Mouse (Mus musculus): ENCODE results near the gene March9. TPM values are rescaled to one million over a fixed set of nuclear protein-coding genes. Genes with fewer than 3 reads are reported as not detected.
A peak's percentile ranks its signal among the peaks of the same experiment; 100 is the strongest.

March9 gene
- polyA plus RNA-seq, 1 experiment from 2014 or later, result 0.38 TPM

DNA sequence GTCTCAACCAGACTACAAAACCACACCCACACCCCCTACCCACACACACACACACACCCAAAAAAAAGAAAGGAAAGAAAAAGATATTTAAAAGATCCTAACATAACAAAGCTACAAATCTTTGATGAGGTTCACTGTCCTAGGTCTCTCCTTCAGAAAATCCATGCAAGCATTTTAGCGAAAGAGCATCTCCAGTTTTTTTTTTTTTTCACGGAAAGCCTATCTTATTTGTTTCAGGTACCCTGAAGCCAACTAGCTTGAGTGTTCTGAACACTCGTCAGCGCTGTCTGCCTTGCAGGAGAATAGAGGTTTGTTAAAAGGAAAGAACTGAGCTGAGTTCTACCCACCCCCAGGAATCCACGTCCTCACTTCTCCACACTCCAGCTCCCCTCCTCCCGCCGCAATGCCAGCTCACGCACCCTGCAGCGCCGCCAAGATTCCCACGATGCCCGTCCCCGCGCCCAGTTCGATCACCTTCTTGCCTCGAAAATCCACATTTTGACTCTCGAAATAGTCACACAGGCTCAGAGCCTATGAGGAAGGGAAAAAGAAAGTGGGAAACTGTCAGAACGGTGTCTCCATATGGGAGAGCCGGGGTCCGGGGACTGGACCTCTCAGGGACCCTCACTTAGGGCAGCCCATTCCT is 19.3 kb downstream of the March9 start:
- H3K9me3 ChIP-seq (ENCODE audit: control insufficient read depth, low read length), result no peaks in the 10 kb centered on the region
- H3K36me3 ChIP-seq (ENCODE audit: control insufficient read depth, insufficient read depth, low read length), result no peaks in the 10 kb centered on the region
- H3K27me3 ChIP-seq (replicated peaks; ENCODE audit: control insufficient read depth, insufficient read depth, low read length), result peaks cover 12% of the 10 kb centered on the region
- ATAC-seq (replicated peaks; ENCODE audit: low FRiP score), result 0 out of 2 replicates have a peak, but pooled peaks have one; percentile 4
- DNase-seq (ENCODE audit: low spot score), result no peak
- peak overlapping the region; percentile 78 for H3K9ac ChIP-seq (ENCODE audit: low read depth, low read length)
- 2% methylated on average over 20 of the region's 20 CpGs for WGBS
- peaks cover 7% of the 10 kb centered on the region for H3K4me1 ChIP-seq (replicated peaks; ENCODE audit: control insufficient read depth, insufficient read depth, low read length)
- H3K4me3 ChIP-seq (ENCODE audit: low read depth, low read length), result peak overlapping the region; percentile 86
- no peak overlapping the region for H3K27ac ChIP-seq (ENCODE audit: low read depth, low read length)
- H3K4me2 ChIP-seq, result peak overlapping the region; percentile 100

DNA sequence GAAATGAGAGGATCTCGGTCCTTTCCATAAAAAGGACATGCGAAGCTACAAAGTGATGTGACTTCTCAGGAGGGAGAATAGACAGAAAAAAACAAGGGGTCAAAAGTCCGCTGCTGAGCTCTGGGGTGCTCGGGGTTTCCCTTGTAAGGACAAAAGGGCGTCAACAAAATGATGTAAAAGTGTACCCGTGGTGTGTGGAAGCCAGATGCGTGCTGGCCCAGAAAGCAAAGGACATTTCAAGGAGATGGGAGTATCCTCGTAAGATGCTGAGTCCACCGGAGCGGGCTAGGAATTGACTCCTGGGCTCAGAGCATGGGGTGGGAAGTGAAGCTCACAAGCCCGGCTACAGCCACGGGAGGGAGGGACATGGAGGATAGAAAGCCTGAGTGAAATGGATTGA is 22.3 kb downstream of the March9 start:
- DNase-seq (ENCODE audit: low spot score) (no peak), ATAC-seq (replicated peaks; ENCODE audit: low FRiP score) (no peak)
- Histone ChIP-seq H3K9ac (ENCODE audit: low read depth, low read length) (no peak overlapping the region), H3K27me3 (replicated peaks; ENCODE audit: control insufficient read depth, insufficient read depth, low read length) (peaks cover 12% of the 10 kb centered on the region), H3K4me1 (replicated peaks; ENCODE audit: control insufficient read depth, insufficient read depth, low read length) (peaks cover 3% of the 10 kb centered on the region), H3K27ac (ENCODE audit: low read depth, low read length) (no peak overlapping the region), H3K4me2 (no peak overlapping the region), H3K4me3 (ENCODE audit: low read depth, low read length) (no peak overlapping the region), H3K36me3 (ENCODE audit: control insufficient read depth, insufficient read depth, low read length) (no peaks in the 10 kb centered on the region), H3K9me3 (ENCODE audit: control insufficient read depth, low read length) (no peaks in the 10 kb centered on the region)
- 74% methylated on average over 12 of the region's 12 CpGs for WGBS

DNA sequence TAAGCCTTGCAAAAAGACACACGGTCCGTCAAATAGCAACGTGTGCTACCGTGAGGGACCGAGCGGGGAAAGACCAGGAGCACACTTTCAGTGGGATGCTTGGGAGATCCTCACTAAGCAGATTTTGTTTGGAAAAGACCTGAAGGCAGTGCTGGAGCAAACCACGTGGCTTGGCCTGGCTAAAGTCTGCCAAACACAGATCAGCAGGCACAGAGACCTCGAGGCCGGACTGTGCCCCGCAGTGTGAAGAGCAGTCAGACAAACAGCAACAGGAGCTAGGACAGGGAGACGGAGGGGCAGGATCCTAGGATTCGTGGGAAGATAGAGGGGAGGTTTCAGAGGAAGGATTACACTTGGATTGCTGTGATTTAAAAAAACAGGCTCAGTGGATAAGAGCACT is 23.7 kb downstream of the March9 start:
- H3K27me3 ChIP-seq (replicated peaks; ENCODE audit: control insufficient read depth, insufficient read depth, low read length), result peaks cover 12% of the 10 kb centered on the region

DNA sequence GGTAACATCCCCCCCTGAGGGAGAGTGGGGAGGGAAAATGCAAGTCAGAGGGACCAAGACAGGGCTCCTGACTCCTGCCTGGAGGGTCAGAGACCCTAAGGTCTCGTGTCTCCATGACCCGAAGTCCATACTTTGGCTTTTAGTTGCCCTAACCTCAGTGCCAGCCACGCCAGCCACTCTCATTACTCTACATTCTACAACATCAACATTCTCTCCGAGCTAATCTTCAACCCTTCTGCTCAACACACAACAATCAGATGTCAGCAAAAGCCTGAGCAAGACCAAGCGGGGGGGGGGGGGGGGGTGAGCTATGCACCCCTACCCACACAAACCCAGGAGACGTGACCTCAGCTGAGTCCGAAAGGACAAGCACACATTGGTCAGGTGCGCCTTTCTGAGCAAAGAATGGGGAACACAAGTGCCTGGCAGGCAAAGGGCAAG is 26.7 kb downstream of the March9 start:
- Histone ChIP-seq H3K9me3 (ENCODE audit: control insufficient read depth, low read length) (no peaks in the 10 kb centered on the region), H3K9ac (ENCODE audit: low read depth, low read length) (no peak overlapping the region), H3K4me1 (replicated peaks; ENCODE audit: control insufficient read depth, insufficient read depth, low read length) (no peaks in the 10 kb centered on the region; the same call in 1 of the 2 replicates), H3K4me3 (ENCODE audit: low read depth, low read length) (no peak overlapping the region), H3K4me2 (no peak overlapping the region), H3K27me3 (replicated peaks; ENCODE audit: control insufficient read depth, insufficient read depth, low read length) (no peaks in the 10 kb centered on the region; the same call in 1 of the 2 replicates), H3K36me3 (ENCODE audit: control insufficient read depth, insufficient read depth, low read length) (peaks cover 3% of the 10 kb centered on the region), H3K27ac (ENCODE audit: low read depth, low read length) (no peak overlapping the region)
- 76% methylated on average over 7 of the region's 8 CpGs for WGBS
- no peak for ATAC-seq (replicated peaks; ENCODE audit: low FRiP score)
- DNase-seq (ENCODE audit: low spot score), result no peak

More for the DNA sequence above, 23.7 kb downstream of the March9 start:
- H3K4me2 ChIP-seq, result no peak overlapping the region
- no peak overlapping the region for H3K4me3 ChIP-seq (ENCODE audit: low read depth, low read length)
- no peaks in the 10 kb centered on the region for H3K9me3 ChIP-seq (ENCODE audit: control insufficient read depth, low read length)
- H3K4me1 ChIP-seq (replicated peaks; ENCODE audit: control insufficient read depth, insufficient read depth, low read length), result no peaks in the 10 kb centered on the region
- ATAC-seq (replicated peaks; ENCODE audit: low FRiP score) (no peak), DNase-seq (ENCODE audit: low spot score) (no peak)
- no peaks in the 10 kb centered on the region for H3K36me3 ChIP-seq (ENCODE audit: control insufficient read depth, insufficient read depth, low read length)
- no peak overlapping the region for H3K27ac ChIP-seq (ENCODE audit: low read depth, low read length)
- 79% methylated on average over 12 of the region's 12 CpGs for WGBS
- H3K9ac ChIP-seq (ENCODE audit: low read depth, low read length), result no peak overlapping the region

- peak within 1 kb of the TSS; percentile 87 for H3K27ac ChIP-seq (ENCODE audit: low read depth, low read length)
- 5% methylated on average over 56 of the region's 56 CpGs for WGBS
- peak within 1 kb of the TSS; percentile 96 for H3K4me3 ChIP-seq (ENCODE audit: low read depth, low read length)
- H3K9ac ChIP-seq (ENCODE audit: low read depth, low read length), result peak within 1 kb of the TSS; percentile 96
- no peaks in the 10 kb centered on the region for H3K27me3 ChIP-seq (replicated peaks; ENCODE audit: control insufficient read depth, insufficient read depth, low read length)
- ATAC-seq (replicated peaks; ENCODE audit: low FRiP score), result peak; percentile 88
- DNase-seq (ENCODE audit: low spot score), result peak; percentile 88
- peaks cover 23% of the 10 kb centered on the region for H3K36me3 ChIP-seq (ENCODE audit: control insufficient read depth, insufficient read depth, low read length)
- H3K4me2 ChIP-seq, result peak within 1 kb of the TSS; percentile 79
- no peaks in the 10 kb centered on the region for H3K9me3 ChIP-seq (ENCODE audit: control insufficient read depth, low read length)
- no peaks in the 10 kb centered on the region; the same call in 1 of the 2 replicates for H3K4me1 ChIP-seq (replicated peaks; ENCODE audit: control insufficient read depth, insufficient read depth, low read length)
Observed at GRCm38 (mm10) chr10:127030336-127031296, 29.4 kb downstream of the March9 start, which contains the start of gene Tsfm. Gene Tsfm (minus strand): TSS chr10:127030840.

DNA sequence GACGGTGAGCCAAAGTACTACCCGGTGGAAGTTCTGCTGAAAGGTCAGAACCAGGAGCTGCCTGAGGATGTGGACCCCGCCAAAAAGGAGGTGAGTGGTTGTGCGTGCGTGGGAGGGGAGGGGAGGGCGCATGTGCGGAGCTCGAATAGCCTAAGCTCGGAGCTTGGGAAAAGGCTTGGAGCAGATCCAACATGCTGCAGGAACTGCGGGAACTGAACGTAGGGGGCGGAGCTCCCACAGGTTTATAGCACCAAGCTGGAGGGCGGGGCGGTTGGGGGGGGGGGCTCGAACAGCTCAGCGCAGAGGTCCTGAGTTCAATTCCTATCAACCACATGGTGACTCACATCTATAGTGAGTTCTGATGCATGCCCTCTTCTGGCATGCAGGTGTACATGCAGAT is 41.6 kb downstream of the March9 start:
- Histone ChIP-seq H3K4me1 (replicated peaks; ENCODE audit: control insufficient read depth, insufficient read depth, low read length) (no peaks in the 10 kb centered on the region; the same call in 1 of the 2 replicates), H3K4me3 (ENCODE audit: low read depth, low read length) (no peak overlapping the region), H3K27ac (ENCODE audit: low read depth, low read length) (no peak overlapping the region), H3K4me2 (no peak overlapping the region), H3K27me3 (replicated peaks; ENCODE audit: control insufficient read depth, insufficient read depth, low read length) (no peaks in the 10 kb centered on the region), H3K36me3 (ENCODE audit: control insufficient read depth, insufficient read depth, low read length) (no peaks in the 10 kb centered on the region; the same call in 1 of the 2 replicates), H3K9me3 (ENCODE audit: control insufficient read depth, low read length) (no peaks in the 10 kb centered on the region), H3K9ac (ENCODE audit: low read depth, low read length) (no peak overlapping the region)
- DNase-seq (ENCODE audit: low spot score) (no peak), ATAC-seq (replicated peaks; ENCODE audit: low FRiP score) (no peak)
- WGBS, result 79% methylated on average over 16 of the region's 16 CpGs

DNA sequence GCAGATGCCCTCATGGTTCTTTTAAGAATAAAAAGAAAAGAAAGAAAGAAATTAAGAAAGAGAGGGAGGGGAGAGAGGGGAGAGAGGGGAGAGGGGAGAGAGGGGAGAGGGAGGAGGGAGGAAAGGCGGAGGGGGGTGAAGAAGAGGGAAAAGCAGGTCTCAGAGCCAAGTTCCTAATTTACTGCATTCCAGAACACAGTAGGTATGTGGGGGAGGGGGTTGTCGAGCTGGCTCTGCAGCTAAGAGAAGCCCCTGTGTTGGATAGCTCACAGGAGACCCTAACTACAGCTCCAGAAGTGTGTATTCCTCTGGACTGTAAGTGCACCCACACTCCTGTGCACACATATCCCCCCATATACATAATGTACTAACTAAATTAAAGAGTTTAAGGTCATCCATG is 42.9 kb downstream of the March9 start:
- H3K27ac ChIP-seq (ENCODE audit: low read depth, low read length), result no peak overlapping the region
- H3K9ac ChIP-seq (ENCODE audit: low read depth, low read length), result no peak overlapping the region
- H3K4me2 ChIP-seq, result no peak overlapping the region
- no peaks in the 10 kb centered on the region for H3K36me3 ChIP-seq (ENCODE audit: control insufficient read depth, insufficient read depth, low read length)
- DNase-seq (ENCODE audit: low spot score), result no peak
- H3K4me1 ChIP-seq (replicated peaks; ENCODE audit: control insufficient read depth, insufficient read depth, low read length), result no peaks in the 10 kb centered on the region; the same call in 1 of the 2 replicates
- 20% methylated on average over 2 of the region's 2 CpGs for WGBS
- H3K4me3 ChIP-seq (ENCODE audit: low read depth, low read length), result no peak overlapping the region
- H3K9me3 ChIP-seq (ENCODE audit: control insufficient read depth, low read length), result no peaks in the 10 kb centered on the region
- H3K27me3 ChIP-seq (replicated peaks; ENCODE audit: control insufficient read depth, insufficient read depth, low read length), result no peaks in the 10 kb centered on the region
- ATAC-seq (replicated peaks; ENCODE audit: low FRiP score), result no peak

GRCm38 (mm10) chr10:127016488-127016887 is 43.5 kb downstream of the March9 start:
- Histone ChIP-seq H3K9me3 (ENCODE audit: control insufficient read depth, low read length) (no peaks in the 10 kb centered on the region), H3K4me3 (ENCODE audit: low read depth, low read length) (no peak overlapping the region), H3K4me1 (replicated peaks; ENCODE audit: control insufficient read depth, insufficient read depth, low read length) (no peaks in the 10 kb centered on the region; the same call in 1 of the 2 replicates), H3K9ac (ENCODE audit: low read depth, low read length) (no peak overlapping the region), H3K27ac (ENCODE audit: low read depth, low read length) (no peak overlapping the region), H3K27me3 (replicated peaks; ENCODE audit: control insufficient read depth, insufficient read depth, low read length) (no peaks in the 10 kb centered on the region), H3K36me3 (ENCODE audit: control insufficient read depth, insufficient read depth, low read length) (no peaks in the 10 kb centered on the region), H3K4me2 (no peak overlapping the region)
- 55% methylated on average over 5 of the region's 5 CpGs for WGBS
- DNase-seq (ENCODE audit: low spot score), result no peak
- ATAC-seq (replicated peaks; ENCODE audit: low FRiP score), result no peak
